Mouse (Mus musculus): ENCODE measurements at regions not wholly inside any gene's neighbourhood (a gene's known extent, or its start where the extent isn't known, plus 50 kb on each side); places are given as distances from the start of the nearest gene placed in this dataset.

DNA sequence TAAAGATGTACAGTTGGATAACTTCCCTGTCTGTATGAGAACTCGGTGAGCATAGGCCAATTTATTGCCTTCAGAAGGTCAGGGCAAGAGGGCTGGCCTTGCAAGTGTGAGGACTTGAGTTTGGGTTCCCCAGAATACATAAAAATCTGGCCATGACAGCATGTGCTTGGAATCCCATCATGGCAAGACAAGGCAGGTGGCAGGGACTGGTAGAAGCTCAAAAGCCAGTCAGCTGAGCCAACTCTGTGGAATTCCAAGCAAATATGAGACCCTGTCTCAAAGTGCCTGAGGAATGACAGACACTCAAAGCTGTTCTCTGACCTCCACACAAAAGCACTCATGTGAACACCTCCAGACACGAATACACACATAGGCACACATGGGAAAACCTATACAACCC, 231.1 kb downstream of the Ccdc91 start:
- TF ChIP-seq CTCF (IDR thresholded peaks at IDR 0.05; ENCODE audit: control insufficient read depth, insufficient read depth, insufficient replicate concordance, low read depth, low read length) (no peak), POLR2A (IDR thresholded peaks at IDR 0.05; ENCODE audit: control insufficient read depth, low read depth, low read length) (no peak)
